Mouse (Mus musculus) limb, embryonic 10.5 days (tissue): Measurements from ENCODE around the gene Pgap2. TPM values are rescaled to one million over a fixed set of nuclear protein-coding genes. Genes with fewer than 3 reads are reported as not detected.

Experiments used
- polyA plus RNA-seq: library from polyadenylated mRNA; unstranded; fragments of >200 nt; fragmentation: Nextera tagmentation; extraction: Ambion mirVana; gene quantifications from 2 replicates; pipeline ENCODE4 v1.2.1, GENCODE M21; 2016

Pgap2 gene
- polyA plus RNA-seq, 1 experiment from 2014 or later = 68.5 TPM

Other genes starting within 250 kb of the Pgap2 start
- gene Il18bp, start 191.5 kb upstream of the Pgap2 start, polyA plus RNA-seq = 2.3 and 3.4 TPM in 2 replicates
- gene Rnf121, start 144.7 kb upstream of the Pgap2 start, polyA plus RNA-seq = 29.3 and 31.0 TPM in 2 replicates
- gene Xndc1, start 144.7 kb upstream of the Pgap2 start, polyA plus RNA-seq = 39.7 and 51.5 TPM in 2 replicates
- gene Xntrpc, start 144.5 kb upstream of the Pgap2 start, polyA plus RNA-seq = 1.4 and 1.8 TPM in 2 replicates
- gene Trpc2, start 127.1 kb upstream of the Pgap2 start, polyA plus RNA-seq = not detected in 2 replicates
- gene Art1, start 108.5 kb upstream of the Pgap2 start, polyA plus RNA-seq = 0.50 and 0.85 TPM in 2 replicates
- gene Art5, start 100.7 kb upstream of the Pgap2 start, polyA plus RNA-seq = 4.3 and 5.8 TPM in 2 replicates
- 0.14 TPM in 1 of 2 replicates, not detected in the other for gene Chrna10, start 93.4 kb upstream of the Pgap2 start, polyA plus RNA-seq
- gene Nup98, start within 50 bp of the Pgap2 start, polyA plus RNA-seq = 45.5 and 49.7 TPM in 2 replicates
- gene Rhog, start 45.8 kb downstream of the Pgap2 start, polyA plus RNA-seq = 52.5 and 55.4 TPM in 2 replicates
- gene Stim1, start 57.6 kb downstream of the Pgap2 start, polyA plus RNA-seq = 10.7 and 14.5 TPM in 2 replicates
- 269 and 280 TPM in 2 replicates for gene Rrm1, start 231.5 kb downstream of the Pgap2 start, polyA plus RNA-seq